Mouse (Mus musculus) thymus, adult 2 months (tissue): Measurements from ENCODE around the gene Map4k4. TPM values are rescaled to one million over a fixed set of nuclear protein-coding genes. Genes with fewer than 3 reads are reported as not detected.

Source experiments
- DNase-seq: peaks from one replicate; pipeline ENCODE4 v3.0.0; 2021
- H3K27ac ChIP-seq: fragments of 200-500 bp; 2 replicates; pipeline ENCODE4 v1.5.1; 2012; ENCODE audit warnings: low read length, control low read depth; ENCODE audit not compliant: control insufficient read depth, insufficient read depth
- H3K27me3 ChIP-seq: fragments of 200-500 bp; 2 replicates; pipeline ENCODE4 v1.6.1; 2012; ENCODE audit warnings: mild to moderate bottlenecking, low read length, moderate library complexity, mixed read lengths; ENCODE audit not compliant: control insufficient read depth, insufficient read depth
- H3K36me3 ChIP-seq: fragments of 200-500 bp; 2 replicates; pipeline ENCODE4 v1.6.1; 2012; ENCODE audit warnings: mild to moderate bottlenecking, low read length, moderate library complexity; ENCODE audit not compliant: control insufficient read depth, insufficient read depth
- H3K4me1 ChIP-seq: fragments of 200-500 bp; replicated peaks from 2 replicates; pipeline ENCODE4 v1.6.1; 2012; ENCODE audit warnings: low read length; ENCODE audit not compliant: control insufficient read depth, insufficient read depth
- H3K4me3 ChIP-seq: fragments of 200-500 bp; 2 replicates; pipeline ENCODE4 v1.5.1; 2012; ENCODE audit warnings: mild to moderate bottlenecking, low read length, control low read depth, moderate library complexity; ENCODE audit not compliant: control insufficient read depth, insufficient read depth
- CTCF ChIP-seq: fragments of 200-500 bp; IDR thresholded peaks from 2 replicates; pipeline ENCODE4 v1.5.1; 2012; ENCODE audit warnings: mild to moderate bottlenecking, control low read depth, low read length, moderate library complexity, borderline replicate concordance; ENCODE audit not compliant: control insufficient read depth, poor library complexity, insufficient read depth; ENCODE audit errors: extremely low read depth
- POLR2A ChIP-seq: fragments of 200-500 bp; IDR thresholded peaks from 2 replicates; pipeline ENCODE4 v1.6.1; 2012; ENCODE audit warnings: mild to moderate bottlenecking, low read length, control low read depth, moderate library complexity; ENCODE audit not compliant: control insufficient read depth, poor library complexity, insufficient read depth; ENCODE audit errors: extremely low read depth
- WGBS: fragments of 180-500 bp; shearing (Covaris S2); methylation state at CpG from one replicate; pipeline ENCODE4 v1.1.7; 2018; 5-methylcytosine and 5-hydroxymethylcytosine counted together
- polyA plus RNA-seq: library from polyadenylated mRNA; depleted of rRNA; stranded (reverse); fragments of >200 nt; gene quantifications from 2 replicates; pipeline ENCODE4 v1.2.3, GENCODE M21; 2012; rRNA removed

Map4k4 gene
- polyA plus RNA-seq, 1 experiment, result 167 TPM

DNA sequence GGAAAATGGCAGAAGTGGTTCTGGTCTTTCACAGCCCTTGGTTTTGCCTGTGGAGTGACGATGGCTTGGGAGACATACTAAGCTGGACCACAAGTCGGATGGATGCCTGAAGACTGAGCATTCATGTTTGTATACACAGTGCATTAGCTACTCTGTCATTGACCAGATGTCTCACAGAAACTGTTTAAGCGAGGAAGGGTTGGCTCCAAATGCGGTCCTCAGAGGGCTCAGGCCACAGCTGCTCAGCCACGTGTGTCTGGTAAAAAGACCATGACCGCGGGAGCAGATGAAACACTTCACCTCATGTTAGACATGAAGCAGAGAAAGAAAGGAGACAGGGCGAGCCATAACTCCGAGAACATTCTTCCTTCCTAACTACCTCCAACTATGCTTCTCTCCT lies 160.6 kb downstream of the Map4k4 start:
- H3K4me1 ChIP-seq, result peaks cover 4% of the 10 kb centered on the region; the same call in 1 of the 2 replicates
- WGBS, result 92% methylated on average over 9 of the region's 9 CpGs
- H3K36me3 ChIP-seq, result no peaks in the 10 kb centered on the region
- DNase-seq, result no peak
- H3K27ac ChIP-seq, result no peak overlapping the region
- no peak overlapping the region for H3K4me3 ChIP-seq
- TF ChIP-seq CTCF (no peak), POLR2A (no peak)
- H3K27me3 ChIP-seq, result no peaks in the 10 kb centered on the region

DNA sequence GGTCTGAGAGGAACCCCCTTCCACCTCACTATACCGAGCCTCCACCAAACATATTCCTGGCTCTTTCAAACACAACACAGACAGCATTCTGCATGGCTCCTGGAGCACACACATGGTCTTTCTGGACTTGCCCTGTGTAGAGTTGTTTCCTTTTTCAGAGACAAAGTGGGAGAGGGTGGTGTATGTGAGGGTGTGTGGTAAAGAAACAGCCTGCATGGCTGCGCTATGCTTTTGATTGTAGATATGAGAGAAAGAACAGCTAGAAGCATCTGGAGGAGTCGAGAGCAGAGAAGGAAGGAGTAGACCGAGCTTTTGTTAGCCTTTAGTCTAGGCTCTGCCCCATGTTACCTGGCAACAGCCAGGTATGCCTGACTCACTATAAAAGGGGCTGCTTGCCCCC lies 162.7 kb downstream of the Map4k4 start:
- peaks cover 4% of the 10 kb centered on the region; the same call in 1 of the 2 replicates for H3K4me1 ChIP-seq
- H3K27ac ChIP-seq, result no peak overlapping the region
- no peak for TF ChIP-seq POLR2A
- TF ChIP-seq CTCF, result no peak
- no peaks in the 10 kb centered on the region for H3K27me3 ChIP-seq
- DNase-seq, result no peak
- WGBS, result 90% methylated on average over 4 of the region's 4 CpGs
- H3K4me3 ChIP-seq, result no peak overlapping the region
- H3K36me3 ChIP-seq, result no peaks in the 10 kb centered on the region

DNA sequence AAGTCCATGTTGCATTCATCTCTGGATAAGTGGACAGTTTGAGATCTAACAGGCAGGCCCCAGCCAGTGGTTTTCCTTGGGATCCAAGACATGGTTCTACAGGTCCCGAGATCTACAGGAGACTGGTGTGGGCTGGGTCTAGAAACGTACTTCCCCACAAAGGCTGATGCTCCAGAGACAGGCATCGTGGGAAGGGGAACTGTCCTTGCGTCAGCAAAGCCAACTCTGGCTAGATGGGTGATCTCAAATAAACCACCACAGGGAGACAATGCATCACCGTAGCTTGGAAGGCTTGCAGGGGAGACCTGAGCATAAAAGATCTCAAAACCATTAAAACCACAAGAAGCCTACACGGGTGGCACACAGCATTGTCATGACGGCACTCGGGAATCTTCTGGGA lies 163.8 kb downstream of the Map4k4 start:
- Histone ChIP-seq H3K27me3 (no peaks in the 10 kb centered on the region), H3K36me3 (no peaks in the 10 kb centered on the region), H3K27ac (no peak overlapping the region), H3K4me3 (no peak overlapping the region), H3K4me1 (no peaks in the 10 kb centered on the region)
- TF ChIP-seq POLR2A (no peak), CTCF (no peak)
- 55% methylated on average over 8 of the region's 8 CpGs for WGBS
- no peak for DNase-seq

DNA sequence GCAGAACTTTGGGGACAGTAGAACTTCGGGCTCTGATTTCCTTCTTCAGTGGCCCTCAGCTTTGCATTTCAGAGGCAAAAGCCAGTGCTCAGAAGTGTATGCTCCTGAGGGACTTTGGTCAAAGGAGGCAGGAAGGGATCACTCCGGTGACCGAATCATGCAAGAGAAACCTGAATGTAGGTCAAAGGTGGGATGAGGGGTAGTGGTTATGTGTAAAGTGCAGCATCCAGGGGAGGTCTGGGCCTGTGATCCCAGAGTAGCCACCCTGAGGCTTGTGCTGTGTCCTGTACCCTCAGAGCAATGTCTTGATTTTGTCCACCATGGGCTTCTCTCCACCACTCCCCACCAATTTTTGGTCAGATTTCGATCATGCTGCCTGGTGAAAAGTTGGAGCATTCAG lies 171.8 kb downstream of the Map4k4 start:
- TF ChIP-seq CTCF, result no peak
- no peak for TF ChIP-seq POLR2A
- Histone ChIP-seq H3K36me3 (no peaks in the 10 kb centered on the region), H3K4me3 (no peak overlapping the region), H3K27me3 (no peaks in the 10 kb centered on the region), H3K27ac (no peak overlapping the region), H3K4me1 (no peaks in the 10 kb centered on the region)
- 91% methylated on average over 4 of the region's 4 CpGs for WGBS
- DNase-seq, result no peak

DNA sequence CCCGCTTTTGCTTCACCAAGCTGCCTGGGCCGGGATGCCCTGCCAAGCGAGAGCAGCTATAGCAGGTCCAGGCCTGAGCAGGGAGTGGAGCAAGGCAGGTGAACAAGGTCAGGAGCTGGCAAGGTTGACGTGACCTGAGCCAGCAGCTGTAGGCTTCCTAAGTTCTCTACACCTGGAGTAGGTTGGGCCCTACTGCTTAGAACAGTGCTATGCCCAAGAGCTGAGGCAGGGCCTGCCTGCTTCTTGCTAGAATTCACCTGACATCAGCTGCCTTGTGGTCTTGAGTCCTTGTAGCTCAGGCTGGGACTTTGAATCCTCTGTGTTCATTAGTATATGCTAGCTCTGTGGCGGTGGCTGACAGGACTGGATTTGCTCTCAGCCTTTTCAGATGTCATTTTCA lies 173.1 kb downstream of the Map4k4 start, which contains the start of gene Il1r2:
Il1r2 (plus strand) TSS at position 301 of the 400 bp plus-strand sequence.
- WGBS, result 96% methylated on average over 5 of the region's 5 CpGs
- H3K4me1 ChIP-seq, result no peaks in the 10 kb centered on the region
- no peak for TF ChIP-seq CTCF
- no peak for TF ChIP-seq POLR2A
- no peak within 1 kb of the TSS for H3K27ac ChIP-seq
- no peak within 1 kb of the TSS for H3K4me3 ChIP-seq
- H3K27me3 ChIP-seq, result no peaks in the 10 kb centered on the region
- no peak for DNase-seq
- H3K36me3 ChIP-seq, result no peaks in the 10 kb centered on the region

Other genes starting within 250 kb of the Map4k4 start
- 0.16 and 0.18 TPM in 2 replicates for gene Creg2, start 249.4 kb upstream of the Map4k4 start, polyA plus RNA-seq
- 0.15 and 0.19 TPM in 2 replicates for gene Rfx8, start 179.9 kb upstream of the Map4k4 start, polyA plus RNA-seq
- not detected in 2 replicates for gene Gm3646, start 95.6 kb upstream of the Map4k4 start, polyA plus RNA-seq
- gene Il1r2, start 173.2 kb downstream of the Map4k4 start, polyA plus RNA-seq, result 3.8 and 4.2 TPM in 2 replicates